Mouse (Mus musculus) lung, postnatal 0 days (tissue): ENCODE data around the gene Gbf1. TPM values are rescaled to one million over a fixed set of nuclear protein-coding genes. Genes with fewer than 3 reads are reported as not detected.

ENCODE experiments used
- ATAC-seq: fragments of 200-750 bp; cut with Nextera tagmentation; 2 replicates; pipeline ENCODE4 v1.8.0; 2017; ENCODE audit warnings: moderate library complexity
- DNase-seq: peaks from one replicate; pipeline ENCODE4 v3.0.0-alpha.2; 2016; ENCODE audit warnings: low spot score
- H3K27ac ChIP-seq: fragments of 300-500 bp; sonication (generic); 2 replicates; pipeline ENCODE4 v1.5.1; 2014; ENCODE audit warnings: antibody characterized with exemption, mild to moderate bottlenecking, low read length, mixed read lengths
- H3K27me3 ChIP-seq: fragments of 300-500 bp; sonication (generic); replicated peaks from 2 replicates; pipeline ENCODE4 v1.6.1; 2014; ENCODE audit warnings: low read length, mixed read lengths; ENCODE audit not compliant: insufficient read depth
- H3K36me3 ChIP-seq: fragments of 300-500 bp; sonication (generic); 2 replicates; pipeline ENCODE4 v1.6.1; 2014; ENCODE audit warnings: low read length, mixed read lengths; ENCODE audit not compliant: insufficient read depth
- H3K4me1 ChIP-seq: fragments of 300-500 bp; sonication (generic); 2 replicates; pipeline ENCODE4 v1.6.1; 2014; ENCODE audit warnings: antibody characterized with exemption, low read depth, low read length, mixed read lengths; ENCODE audit not compliant: insufficient read depth
- H3K4me2 ChIP-seq: fragments of 300-500 bp; sonication (generic); replicated peaks from 2 replicates; pipeline ENCODE4 v1.6.1; 2014; ENCODE audit warnings: low read depth, mild to moderate bottlenecking, low read length, moderate library complexity, mixed read lengths
- H3K4me3 ChIP-seq: fragments of 300-500 bp; sonication (generic); 2 replicates; pipeline ENCODE4 v1.5.1; 2014; ENCODE audit warnings: low read depth, low read length
- H3K9ac ChIP-seq: fragments of 300-500 bp; sonication (generic); replicated peaks from 2 replicates; pipeline ENCODE4 v1.6.1; 2014; ENCODE audit warnings: low read depth, mild to moderate bottlenecking
- H3K9me3 ChIP-seq: fragments of 300-500 bp; sonication (generic); 2 replicates; pipeline ENCODE4 v1.6.1; 2016; ENCODE audit warnings: low read length, mixed read lengths
- CTCF ChIP-seq: IDR thresholded peaks from 2 replicates; pipeline ENCODE4 v1.5.1; 2016; ENCODE audit warnings: antibody characterized with exemption, mild to moderate bottlenecking
- EP300 ChIP-seq: IDR thresholded peaks from 2 replicates; pipeline ENCODE4 v1.6.1; 2016; ENCODE audit warnings: antibody characterized with exemption, mild to moderate bottlenecking, control low read depth
- WGBS: fragments of 180-500 bp; shearing (Covaris S2); extraction: QIAGEN DNeasy Blood & Tissue Kit; methylation state at CpG from one replicate; pipeline ENCODE4 v1.1.7; 2014; 5-methylcytosine and 5-hydroxymethylcytosine counted together
- polyA plus RNA-seq: library from polyadenylated mRNA; unstranded; fragments of >200 nt; fragmentation: Nextera tagmentation; extraction: Ambion mirVana; gene quantifications from 2 replicates; pipeline ENCODE4 v1.2.1, GENCODE M21; 2015

The Gbf1 gene
- polyA plus RNA-seq, 1 experiment from 2014 or later: 32.1 TPM

DNA sequence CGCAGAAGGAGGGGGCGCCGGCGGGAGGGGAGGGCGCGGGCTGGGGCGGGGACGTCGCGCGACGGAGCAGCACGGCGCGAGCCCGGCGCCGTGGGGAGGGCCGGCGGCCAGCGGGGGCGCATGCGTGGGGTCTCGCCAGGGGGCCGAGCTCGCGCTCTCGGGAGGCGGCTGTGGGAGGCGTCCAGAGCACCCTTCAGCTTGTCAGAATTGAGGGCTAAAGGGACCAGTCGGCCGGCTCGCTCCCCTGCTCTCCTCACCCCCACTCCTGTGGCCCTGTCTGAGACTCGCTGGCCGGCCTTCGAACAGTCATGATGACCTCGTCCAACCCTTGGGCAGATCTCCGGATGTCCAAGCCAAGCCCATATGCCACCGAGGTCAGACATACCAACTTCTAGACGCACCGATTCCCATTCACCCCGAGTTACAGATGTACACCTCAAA lies 165.7 kb downstream of the Gbf1 start:
- DNase-seq (no peak), ATAC-seq (peak; percentile 20; the same call in 1 of the 2 replicates)
- Histone ChIP-seq H3K36me3 (no peaks in the 10 kb centered on the region), H3K4me1 (0 out of 2 replicates have a peak, but pooled peaks cover 6% of the 10 kb centered on the region), H3K9me3 (no peaks in the 10 kb centered on the region), H3K27ac (no peak overlapping the region), H3K4me3 (peak overlapping the region; percentile 40), H3K9ac (no peak overlapping the region), H3K27me3 (peaks cover 72% of the 10 kb centered on the region), H3K4me2 (peak overlapping the region; percentile 58)
- WGBS: 5% methylated on average over 13 of the region's 42 CpGs
- TF ChIP-seq EP300: no peak
- no peak for TF ChIP-seq CTCF

- Histone ChIP-seq H3K27ac (no peak overlapping the region), H3K9ac (no peak overlapping the region), H3K4me1 (0 out of 2 replicates have a peak, but pooled peaks cover 6% of the 10 kb centered on the region), H3K27me3 (peaks cover 70% of the 10 kb centered on the region), H3K36me3 (no peaks in the 10 kb centered on the region), H3K4me3 (no peak overlapping the region), H3K4me2 (no peak overlapping the region), H3K9me3 (no peaks in the 10 kb centered on the region)
- peak; percentile 75 for DNase-seq
- ATAC-seq: peak; percentile 41
- 9% methylated on average over 15 of the region's 16 CpGs for WGBS
- no peak for TF ChIP-seq EP300
These were observed 166.5 kb downstream of the Gbf1 start for GRCm38 (mm10) chr19:46318586-46319378.

- 0 out of 2 replicates have a peak, but pooled peaks cover 6% of the 10 kb centered on the region for H3K4me1 ChIP-seq
- no peak overlapping the region for H3K9ac ChIP-seq
- H3K27ac ChIP-seq: no peak overlapping the region
- H3K4me3 ChIP-seq: no peak overlapping the region
- TF ChIP-seq CTCF: no peak
- TF ChIP-seq EP300: no peak
- DNase-seq (no peak), ATAC-seq (no peak)
- WGBS: 68% methylated on average over 8 of the region's 8 CpGs
- H3K27me3 ChIP-seq: peaks cover 70% of the 10 kb centered on the region
- no peak overlapping the region for H3K4me2 ChIP-seq
- H3K36me3 ChIP-seq: no peaks in the 10 kb centered on the region
- no peaks in the 10 kb centered on the region for H3K9me3 ChIP-seq
These were observed 167.9 kb downstream of the Gbf1 start for GRCm38 (mm10) chr19:46320076-46320785.

GRCm38 (mm10) chr19:46321101-46321943 lies 169.0 kb downstream of the Gbf1 start:
- 22% methylated on average over 6 of the region's 6 CpGs for WGBS
- 0 out of 2 replicates have a peak, but pooled peaks cover 6% of the 10 kb centered on the region for H3K4me1 ChIP-seq
- peak; percentile 59 for DNase-seq
- TF ChIP-seq EP300 (no peak), CTCF (no peak)
- H3K9ac ChIP-seq: no peak overlapping the region
- no peak overlapping the region for H3K4me2 ChIP-seq
- H3K27me3 ChIP-seq: peaks cover 67% of the 10 kb centered on the region
- no peaks in the 10 kb centered on the region for H3K9me3 ChIP-seq
- H3K27ac ChIP-seq: no peak overlapping the region
- ATAC-seq: peak; percentile 11; the same call in 1 of the 2 replicates
- H3K4me3 ChIP-seq: no peak overlapping the region
- no peaks in the 10 kb centered on the region for H3K36me3 ChIP-seq

- Histone ChIP-seq H3K27me3 (peaks cover 64% of the 10 kb centered on the region), H3K4me3 (no peak overlapping the region)
These were observed 170.1 kb downstream of the Gbf1 start for GRCm38 (mm10) chr19:46322144-46322995.

More at GRCm38 (mm10) chr19:46322144-46322995, 170.1 kb downstream of the Gbf1 start:
- ATAC-seq (no peak), DNase-seq (no peak)
- no peaks in the 10 kb centered on the region for H3K9me3 ChIP-seq
- H3K9ac ChIP-seq: no peak overlapping the region
- 54% methylated on average over 10 of the region's 11 CpGs for WGBS
- TF ChIP-seq EP300 (no peak), CTCF (no peak)
- no peak overlapping the region for H3K4me2 ChIP-seq
- no peak overlapping the region for H3K27ac ChIP-seq
- H3K36me3 ChIP-seq: no peaks in the 10 kb centered on the region
- peaks cover 14% of the 10 kb centered on the region for H3K4me1 ChIP-seq
